Mouse (Mus musculus): ENCODE measurements around the gene Wwtr1. TPM values are rescaled to one million over a fixed set of nuclear protein-coding genes. Genes with fewer than 3 reads are reported as not detected.

Wwtr1 gene
- polyA plus RNA-seq, 1 experiment, result not detected

GRCm38 (mm10) chr3:57428682-57429464 lies 146.8 kb downstream of the Wwtr1 start:
- TF ChIP-seq POLR2A (IDR thresholded peaks at IDR 0.05; ENCODE audit: insufficient read depth, low read depth, low read length) (no peak), CTCF (IDR thresholded peaks at IDR 0.05; ENCODE audit: insufficient read depth, low read depth, low read length) (no peak)
- 56% methylated on average over 5 of the region's 5 CpGs for WGBS

GRCm38 (mm10) chr3:57426351-57426750 lies 149.4 kb downstream of the Wwtr1 start:
- Histone ChIP-seq H3K4me1 (ENCODE audit: control insufficient read depth, insufficient read depth, low read length) (no peaks in the 10 kb centered on the region; the same call in 1 of the 2 replicates), H3K27ac (ENCODE audit: insufficient read depth, low read depth, low read length) (no peak overlapping the region), H3K4me3 (ENCODE audit: insufficient read depth, low read depth, low read length) (no peak overlapping the region)
- 92% methylated on average over 11 of the region's 11 CpGs for WGBS
- no peak for TF ChIP-seq CTCF (IDR thresholded peaks at IDR 0.05; ENCODE audit: insufficient read depth, low read depth, low read length)
- no peak for TF ChIP-seq POLR2A (IDR thresholded peaks at IDR 0.05; ENCODE audit: insufficient read depth, low read depth, low read length)

More at GRCm38 (mm10) chr3:57428682-57429464, 146.8 kb downstream of the Wwtr1 start:
- no peaks in the 10 kb centered on the region for H3K4me1 ChIP-seq (ENCODE audit: control insufficient read depth, insufficient read depth, low read length)
- H3K27ac ChIP-seq (ENCODE audit: insufficient read depth, low read depth, low read length), result no peak overlapping the region
- H3K4me3 ChIP-seq (ENCODE audit: insufficient read depth, low read depth, low read length), result no peak overlapping the region

GRCm38 (mm10) chr3:57425089-57425730 lies 150.5 kb downstream of the Wwtr1 start, which contains the start of gene Tm4sf4:
TSS of gene Tm4sf4 (plus strand) at chr3:57425314.
- no peak for TF ChIP-seq CTCF (IDR thresholded peaks at IDR 0.05; ENCODE audit: insufficient read depth, low read depth, low read length)
- no peak for TF ChIP-seq POLR2A (IDR thresholded peaks at IDR 0.05; ENCODE audit: insufficient read depth, low read depth, low read length)
- H3K4me3 ChIP-seq (ENCODE audit: insufficient read depth, low read depth, low read length), result no peak within 1 kb of the TSS
- H3K27ac ChIP-seq (ENCODE audit: insufficient read depth, low read depth, low read length), result no peak within 1 kb of the TSS
- H3K4me1 ChIP-seq (ENCODE audit: control insufficient read depth, insufficient read depth, low read length), result no peaks in the 10 kb centered on the region; the same call in 1 of the 2 replicates
- 78% methylated on average over 10 of the region's 10 CpGs for WGBS

- Histone ChIP-seq H3K4me3 (ENCODE audit: insufficient read depth, low read depth, low read length) (no peak overlapping the region), H3K27ac (ENCODE audit: insufficient read depth, low read depth, low read length) (no peak overlapping the region), H3K4me1 (ENCODE audit: control insufficient read depth, insufficient read depth, low read length) (no peaks in the 10 kb centered on the region; the same call in 1 of the 2 replicates)
- TF ChIP-seq POLR2A (IDR thresholded peaks at IDR 0.05; ENCODE audit: insufficient read depth, low read depth, low read length) (no peak), CTCF (IDR thresholded peaks at IDR 0.05; ENCODE audit: insufficient read depth, low read depth, low read length) (no peak)
- 81% methylated on average over 1 of the region's 1 CpGs for WGBS
These were observed 155.1 kb downstream of the Wwtr1 start for GRCm38 (mm10) chr3:57420660-57421059.

GRCm38 (mm10) chr3:57420233-57420632 lies 155.5 kb downstream of the Wwtr1 start:
- WGBS, result 83% methylated on average over 2 of the region's 2 CpGs
- Histone ChIP-seq H3K27ac (ENCODE audit: insufficient read depth, low read depth, low read length) (no peak overlapping the region), H3K4me3 (ENCODE audit: insufficient read depth, low read depth, low read length) (no peak overlapping the region), H3K4me1 (ENCODE audit: control insufficient read depth, insufficient read depth, low read length) (no peaks in the 10 kb centered on the region; the same call in 1 of the 2 replicates)
- TF ChIP-seq POLR2A (IDR thresholded peaks at IDR 0.05; ENCODE audit: insufficient read depth, low read depth, low read length) (no peak), CTCF (IDR thresholded peaks at IDR 0.05; ENCODE audit: insufficient read depth, low read depth, low read length) (no peak)

GRCm38 (mm10) chr3:57411535-57411934 lies 164.2 kb downstream of the Wwtr1 start:
- Histone ChIP-seq H3K27ac (ENCODE audit: insufficient read depth, low read depth, low read length) (no peak overlapping the region), H3K4me3 (ENCODE audit: insufficient read depth, low read depth, low read length) (no peak overlapping the region), H3K4me1 (ENCODE audit: control insufficient read depth, insufficient read depth, low read length) (no peaks in the 10 kb centered on the region)
- TF ChIP-seq POLR2A (IDR thresholded peaks at IDR 0.05; ENCODE audit: insufficient read depth, low read depth, low read length) (no peak), CTCF (IDR thresholded peaks at IDR 0.05; ENCODE audit: insufficient read depth, low read depth, low read length) (no peak)
- WGBS, result 91% methylated on average over 4 of the region's 4 CpGs

Other genes starting within 250 kb of the Wwtr1 start
- not detected in 2 replicates for gene Tm4sf4, start 150.6 kb downstream of the Wwtr1 start, polyA plus RNA-seq (2012; ENCODE audit: insufficient read depth, insufficient read length, low replicate concordance, missing spikeins)
- gene Commd2, start 75.8 kb upstream of the Wwtr1 start, polyA plus RNA-seq (2012; ENCODE audit: insufficient read depth, insufficient read length, low replicate concordance, missing spikeins), result not detected in 2 replicates
- gene Ankub1, start 116.9 kb upstream of the Wwtr1 start, polyA plus RNA-seq (2012; ENCODE audit: insufficient read depth, insufficient read length, low replicate concordance, missing spikeins), result not detected in 2 replicates
- gene Rnf13, start 160.2 kb upstream of the Wwtr1 start, polyA plus RNA-seq (2012; ENCODE audit: insufficient read depth, insufficient read length, low replicate concordance, missing spikeins), result 403 TPM in 1 of 2 replicates, not detected in the other